Mouse (Mus musculus) forebrain, embryonic 13.5 days (tissue): ENCODE data around the gene Tuba1c. TPM values are rescaled to one million over a fixed set of nuclear protein-coding genes. Genes with fewer than 3 reads are reported as not detected.

ENCODE experiments used
- ATAC-seq: fragments of 200-750 bp; cut with Nextera tagmentation; 2 replicates; pipeline ENCODE4 v1.8.0; 2017
- H3K27ac ChIP-seq: fragments of 300-500 bp; sonication (generic); 2 replicates; pipeline ENCODE4 v1.5.1; 2015; ENCODE audit warnings: inconsistent platforms, mild to moderate bottlenecking, moderate library complexity
- H3K27me3 ChIP-seq: fragments of 300-500 bp; sonication (generic); 2 replicates; pipeline ENCODE4 v1.6.1; 2015; ENCODE audit warnings: mild to moderate bottlenecking, inconsistent platforms
- H3K36me3 ChIP-seq: fragments of 300-500 bp; sonication (generic); 2 replicates; pipeline ENCODE4 v1.6.1; 2015; ENCODE audit warnings: mild to moderate bottlenecking, inconsistent platforms; ENCODE audit not compliant: poor library complexity, severe bottlenecking
- H3K4me1 ChIP-seq: fragments of 300-500 bp; sonication (generic); 2 replicates; pipeline ENCODE4 v1.6.1; 2015; ENCODE audit warnings: inconsistent platforms
- H3K4me2 ChIP-seq: fragments of 300-500 bp; sonication (generic); 2 replicates; pipeline ENCODE4 v1.6.1; 2015; ENCODE audit warnings: inconsistent platforms, mild to moderate bottlenecking, moderate library complexity
- H3K4me3 ChIP-seq: fragments of 300-500 bp; sonication (generic); 2 replicates; pipeline ENCODE4 v1.5.1; 2015; ENCODE audit warnings: mild to moderate bottlenecking, inconsistent platforms
- H3K9ac ChIP-seq: fragments of 300-500 bp; sonication (generic); 2 replicates; pipeline ENCODE4 v1.6.1; 2015; ENCODE audit warnings: mild to moderate bottlenecking, inconsistent platforms
- H3K9me3 ChIP-seq: fragments of 300-500 bp; sonication (generic); replicated peaks from 2 replicates; pipeline ENCODE4 v1.6.1; 2016; ENCODE audit warnings: inconsistent platforms
- WGBS: fragments of 180-500 bp; shearing (Covaris S2); methylation state at CpG from one replicate; pipeline ENCODE4 v1.1.7; 2015; 5-methylcytosine and 5-hydroxymethylcytosine counted together
- microRNA-seq: library from miRNA; unstranded; fragments of <30 nt; microRNA quantifications from one replicate; pipeline ENCODE4, GENCODE M21; 2016
- polyA plus RNA-seq: library from polyadenylated mRNA; unstranded; fragments of >200 nt; fragmentation: Nextera tagmentation; extraction: Ambion mirVana; gene quantifications from 2 replicates; pipeline ENCODE4 v1.2.1, GENCODE M21; 2015

Gene Tuba1c
- polyA plus RNA-seq, 1 experiment from 2014 or later, result 97.6 TPM

DNA sequence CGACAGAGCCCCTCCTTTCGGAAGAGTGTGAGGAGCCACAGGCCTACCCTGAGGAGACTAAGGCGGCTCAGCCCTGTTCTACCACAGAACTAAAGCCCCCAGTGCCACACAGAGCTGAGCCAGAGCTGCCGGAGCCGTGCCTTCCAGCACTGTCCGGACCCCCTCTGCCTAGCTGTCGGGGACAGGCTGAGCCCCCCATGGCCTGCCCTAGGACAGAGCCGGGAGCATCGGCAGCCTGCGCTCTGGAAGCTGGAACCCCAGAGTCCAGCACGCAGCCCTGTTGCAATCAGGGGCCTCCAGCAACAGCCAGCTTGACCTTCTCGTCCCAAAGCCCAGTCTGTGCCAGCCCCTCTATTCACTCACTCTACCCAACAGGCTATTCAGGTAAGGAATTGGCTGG is 52.6 kb downstream of the Tuba1c start:
- Histone ChIP-seq H3K4me3 (no peak overlapping the region), H3K9me3 (no peaks in the 10 kb centered on the region), H3K4me2 (no peak overlapping the region), H3K27me3 (peaks cover 43% of the 10 kb centered on the region), H3K36me3 (peaks cover 56% of the 10 kb centered on the region), H3K9ac (no peak overlapping the region), H3K27ac (no peak overlapping the region), H3K4me1 (peaks cover 4% of the 10 kb centered on the region; the same call in 1 of the 2 replicates)
- no peak for ATAC-seq
- 94% methylated on average over 12 of the region's 12 CpGs for WGBS

- Histone ChIP-seq H3K4me2 (no peak overlapping the region), H3K36me3 (peaks cover 51% of the 10 kb centered on the region), H3K27me3 (peaks cover 49% of the 10 kb centered on the region), H3K4me3 (no peak overlapping the region), H3K9me3 (no peaks in the 10 kb centered on the region), H3K9ac (0 out of 2 replicates have a peak overlapping the region, but pooled peaks have one; percentile 21), H3K4me1 (peaks cover under 1% of the 10 kb centered on the region; the same call in 1 of the 2 replicates), H3K27ac (no peak overlapping the region)
- 92% methylated on average over 16 of the region's 16 CpGs for WGBS
- no peak for ATAC-seq
Measured at GRCm38 (mm10) chr15:99082840-99083239, 53.1 kb downstream of the Tuba1c start.

GRCm38 (mm10) chr15:99083258-99083657 is 53.6 kb downstream of the Tuba1c start:
- Histone ChIP-seq H3K9me3 (no peaks in the 10 kb centered on the region), H3K9ac (no peak overlapping the region), H3K27me3 (peaks cover 53% of the 10 kb centered on the region), H3K4me1 (peaks cover 5% of the 10 kb centered on the region), H3K36me3 (peaks cover 47% of the 10 kb centered on the region), H3K4me2 (no peak overlapping the region), H3K27ac (no peak overlapping the region), H3K4me3 (no peak overlapping the region)
- no peak for ATAC-seq
- 70% methylated on average over 9 of the region's 9 CpGs for WGBS

DNA sequence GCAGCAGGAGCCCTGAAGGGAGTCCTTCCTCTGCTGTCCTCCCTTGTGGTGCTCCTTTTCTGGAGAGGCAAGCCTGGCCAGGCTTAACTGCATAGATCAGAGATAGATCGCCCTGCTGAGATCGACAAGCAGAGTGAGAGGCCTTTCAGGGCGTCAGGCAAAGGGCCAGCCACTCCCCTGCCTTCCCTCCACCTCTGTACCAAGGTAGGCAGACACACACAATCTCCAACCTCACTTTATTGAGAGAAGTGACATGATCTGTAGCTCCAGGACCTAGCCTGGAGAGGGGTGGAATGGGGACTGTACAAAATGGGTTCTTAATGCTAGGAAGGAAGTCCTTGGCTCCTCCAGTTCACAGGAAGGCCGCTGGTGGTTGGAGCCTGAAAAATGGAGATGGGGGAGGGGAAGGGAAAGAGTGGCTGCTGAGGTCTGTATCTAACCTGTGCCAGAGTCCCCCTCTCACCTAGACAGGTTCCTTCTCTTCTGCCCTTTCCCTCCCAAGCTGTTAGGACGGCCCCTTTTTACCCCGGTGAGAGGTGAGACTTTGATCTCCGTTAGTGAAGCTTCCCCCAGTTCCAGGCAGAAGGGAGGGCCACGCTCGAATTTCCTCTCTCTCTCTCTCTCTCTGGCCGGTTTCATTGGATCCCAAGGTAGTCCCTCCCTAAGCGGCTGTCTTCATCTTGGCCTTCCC is 54.3 kb downstream of the Tuba1c start:
- Histone ChIP-seq H3K36me3 (peaks cover 40% of the 10 kb centered on the region), H3K27me3 (peaks cover 60% of the 10 kb centered on the region), H3K27ac (no peak overlapping the region), H3K4me3 (no peak overlapping the region), H3K9ac (no peak overlapping the region), H3K9me3 (no peaks in the 10 kb centered on the region), H3K4me2 (no peak overlapping the region), H3K4me1 (peaks cover 12% of the 10 kb centered on the region)
- 6% methylated on average over 11 of the region's 11 CpGs for WGBS
- no peak for ATAC-seq

- no peak overlapping the region for H3K4me2 ChIP-seq
- peaks cover 37% of the 10 kb centered on the region for H3K36me3 ChIP-seq
- H3K4me1 ChIP-seq, result peaks cover 15% of the 10 kb centered on the region
- no peaks in the 10 kb centered on the region for H3K9me3 ChIP-seq
- H3K27ac ChIP-seq, result no peak overlapping the region
- no peak overlapping the region for H3K9ac ChIP-seq
- peaks cover 66% of the 10 kb centered on the region for H3K27me3 ChIP-seq
- H3K4me3 ChIP-seq, result no peak overlapping the region
- WGBS, result 9% methylated on average over 19 of the region's 19 CpGs
- ATAC-seq, result no peak
Measured at GRCm38 (mm10) chr15:99084618-99085017, 54.9 kb downstream of the Tuba1c start.

DNA sequence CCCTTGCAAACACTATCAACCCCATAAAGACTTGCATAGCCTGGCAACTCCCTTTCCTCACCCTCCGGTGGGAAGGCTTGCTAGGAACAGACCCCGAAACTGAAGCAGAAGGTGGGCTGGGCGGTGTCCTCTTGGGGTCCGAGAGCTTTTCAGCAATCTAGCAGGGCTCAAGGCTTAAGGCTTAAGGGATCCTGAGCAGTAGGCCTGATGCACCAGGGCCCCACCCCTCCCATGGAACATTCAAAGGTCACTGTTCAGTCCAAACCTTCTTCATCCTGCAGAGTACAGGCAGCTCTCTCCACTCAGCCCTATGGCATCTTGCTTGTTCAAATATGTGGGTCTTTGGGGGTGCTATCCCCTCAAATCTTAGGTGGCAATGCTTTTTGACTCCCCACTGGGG is 56.3 kb downstream of the Tuba1c start:
- no peak overlapping the region for H3K4me3 ChIP-seq

GRCm38 (mm10) chr15:99087253-99088075 is 57.8 kb downstream of the Tuba1c start, which contains the start of gene C1ql4:
Gene C1ql4 (minus strand): TSS chr15:99087817.
- Histone ChIP-seq H3K27me3 (peaks cover 93% of the 10 kb centered on the region), H3K4me1 (peaks cover 27% of the 10 kb centered on the region), H3K36me3 (peaks cover 13% of the 10 kb centered on the region), H3K4me3 (peak within 1 kb of the TSS; percentile 29), H3K27ac (no peak within 1 kb of the TSS), H3K4me2 (peak within 1 kb of the TSS; percentile 57), H3K9me3 (no peaks in the 10 kb centered on the region), H3K9ac (peak within 1 kb of the TSS; percentile 48; the same call in 1 of the 2 replicates)
- 8% methylated on average over 58 of the region's 60 CpGs for WGBS
- peak; percentile 17; the same call in 1 of the 2 replicates for ATAC-seq

More for the DNA sequence above, 56.3 kb downstream of the Tuba1c start:
- Histone ChIP-seq H3K36me3 (peaks cover 28% of the 10 kb centered on the region), H3K4me2 (no peak overlapping the region), H3K4me1 (peaks cover 21% of the 10 kb centered on the region), H3K27ac (no peak overlapping the region), H3K9me3 (no peaks in the 10 kb centered on the region), H3K9ac (no peak overlapping the region), H3K27me3 (peaks cover 80% of the 10 kb centered on the region)
- 79% methylated on average over 4 of the region's 4 CpGs for WGBS
- ATAC-seq, result no peak

Small RNA genes within 50 kb of the gene (microRNA-seq; reads per million reads assigned to microRNA genes)
- gene Mir6960, result 3.5 reads per million, percentile 7 among the genes with 10 or more reads in this experiment

Other genes with a start within 250 kb of the Tuba1c start
- not detected in 2 replicates for gene Wnt1, start 240.0 kb upstream of the Tuba1c start, polyA plus RNA-seq
- gene Ddn, start 220.4 kb upstream of the Tuba1c start, polyA plus RNA-seq, result 0.05 and 0.15 TPM in 2 replicates
- 95.9 and 99.4 TPM in 2 replicates for gene Prkag1, start 198.4 kb upstream of the Tuba1c start, polyA plus RNA-seq
- 13.7 and 14.3 TPM in 2 replicates for gene Kmt2d, start 158.7 kb upstream of the Tuba1c start, polyA plus RNA-seq
- 31.7 and 33.0 TPM in 2 replicates for gene Rhebl1, start 135.4 kb upstream of the Tuba1c start, polyA plus RNA-seq
- 0.22 and 0.28 TPM in 2 replicates for gene Dhh, start 131.4 kb upstream of the Tuba1c start, polyA plus RNA-seq
- gene Lmbr1l, start 111.7 kb upstream of the Tuba1c start, polyA plus RNA-seq, result 39.8 and 47.1 TPM in 2 replicates
- gene Tuba1b, start 95.3 kb upstream of the Tuba1c start, polyA plus RNA-seq, result 1,607 and 1,715 TPM in 2 replicates
- not detected in 2 replicates for gene Gm49450, start 76.3 kb upstream of the Tuba1c start, polyA plus RNA-seq
- 10,586 and 11,102 TPM in 2 replicates for gene Tuba1a, start 76.2 kb upstream of the Tuba1c start, polyA plus RNA-seq
- gene Prph, start 25.3 kb downstream of the Tuba1c start, polyA plus RNA-seq, result 0.94 and 1.6 TPM in 2 replicates
- 37.8 and 38.6 TPM in 2 replicates for gene Troap, start 44.7 kb downstream of the Tuba1c start, polyA plus RNA-seq
- gene C1ql4, start 57.9 kb downstream of the Tuba1c start, polyA plus RNA-seq, result 0.39 TPM in 1 of 2 replicates, not detected in the other
- 0.25 and 0.84 TPM in 2 replicates for gene Dnajc22, start 63.3 kb downstream of the Tuba1c start, polyA plus RNA-seq
- gene Spats2, start 96.0 kb downstream of the Tuba1c start, polyA plus RNA-seq, result 44.6 and 46.2 TPM in 2 replicates
- 2.3 and 2.5 TPM in 2 replicates for gene Kcnh3, start 195.0 kb downstream of the Tuba1c start, polyA plus RNA-seq
- 198 and 213 TPM in 2 replicates for gene Mcrs1, start 222.1 kb downstream of the Tuba1c start, polyA plus RNA-seq